Mouse (Mus musculus): Measurements from ENCODE around the gene Cant1.
A peak's percentile ranks its signal among the peaks of the same experiment; 100 is the strongest.
"Not testable (repeated sequence)": the region's sequence is repeated elsewhere in the genome, so short reads cannot be mapped to it uniquely, and the experiment has no call there.

Cant1 gene

GRCm38 (mm10) chr11:118408051-118408740 lies 10.7 kb downstream of the Cant1 start:
- no peak for DNase-seq (ENCODE audit: low spot score in 2 of 2)

- DNase-seq (ENCODE audit: low spot score in 2 of 2), result no peak
Observed at GRCm38 (mm10) chr11:118407318-118407910, 11.5 kb downstream of the Cant1 start.

- no peak for DNase-seq (ENCODE audit: low spot score in 2 of 2)
Observed at GRCm38 (mm10) chr11:118406521-118406920, 12.4 kb downstream of the Cant1 start.

- DNase-seq (ENCODE audit: low spot score in 2 of 2), result no peak
Observed at GRCm38 (mm10) chr11:118405311-118405710, 13.6 kb downstream of the Cant1 start.

- no peak for DNase-seq (ENCODE audit: low spot score in 2 of 2)
Observed at GRCm38 (mm10) chr11:118403951-118404899, 14.7 kb downstream of the Cant1 start.

GRCm38 (mm10) chr11:118403183-118403582 lies 15.7 kb downstream of the Cant1 start:
- no peak for DNase-seq (ENCODE audit: low spot score in 2 of 2)

GRCm38 (mm10) chr11:118401760-118402280 lies 17.1 kb downstream of the Cant1 start, which contains the start of gene Lgals3bp:
Gene Lgals3bp (minus strand): TSS chr11:118402092.
- DNase-seq (ENCODE audit: low spot score in 2 of 2), result no peak

- DNase-seq (ENCODE audit: low spot score in 2 of 2), result no peak
Observed at GRCm38 (mm10) chr11:118401195-118401594, 17.7 kb downstream of the Cant1 start.

GRCm38 (mm10) chr11:118400566-118400936 lies 18.3 kb downstream of the Cant1 start:
- DNase-seq (ENCODE audit: low spot score in 2 of 2), result no peak

- DNase-seq (ENCODE audit: low spot score in 2 of 2), result no peak
Observed at GRCm38 (mm10) chr11:118399891-118400565, 18.9 kb downstream of the Cant1 start.

- DNase-seq (ENCODE audit: low spot score in 2 of 2), result no peak
Observed at GRCm38 (mm10) chr11:118397806-118398530, 20.9 kb downstream of the Cant1 start.

- no peak for DNase-seq (ENCODE audit: low spot score in 2 of 2)
Observed at GRCm38 (mm10) chr11:118394538-118394937, 24.3 kb downstream of the Cant1 start.

- DNase-seq (ENCODE audit: low spot score in 2 of 2), result no peak
Observed at GRCm38 (mm10) chr11:118393991-118394390, 24.9 kb downstream of the Cant1 start.

- not testable (repeated sequence) for DNase-seq (ENCODE audit: low spot score in 2 of 2)
Observed at GRCm38 (mm10) chr11:118387816-118388215, 31.1 kb downstream of the Cant1 start.

- DNase-seq (ENCODE audit: low spot score in 2 of 2), result peak; percentile 71 to 78
Observed at GRCm38 (mm10) chr11:118379251-118380009, 39.5 kb downstream of the Cant1 start.

- no peak for DNase-seq (ENCODE audit: low spot score in 2 of 2)
Observed at GRCm38 (mm10) chr11:118378656-118379055, 40.2 kb downstream of the Cant1 start.

- DNase-seq (ENCODE audit: low spot score in 2 of 2), result not testable (repeated sequence)
Observed at GRCm38 (mm10) chr11:118376323-118376722, 42.6 kb downstream of the Cant1 start.

- DNase-seq (ENCODE audit: low spot score in 2 of 2), result no peak
Observed at GRCm38 (mm10) chr11:118375881-118376280, 43.0 kb downstream of the Cant1 start.

GRCm38 (mm10) chr11:118375461-118375860 lies 43.4 kb downstream of the Cant1 start:
- DNase-seq (ENCODE audit: low spot score in 2 of 2), result no peak

GRCm38 (mm10) chr11:118375006-118375405 lies 43.9 kb downstream of the Cant1 start:
- DNase-seq (ENCODE audit: low spot score in 2 of 2), result no peak

Measured in frontal cortex, postnatal 25 days (tissue).